ENCODE assay signal across 8 mouse cellular contexts in the genomic region with DNA sequence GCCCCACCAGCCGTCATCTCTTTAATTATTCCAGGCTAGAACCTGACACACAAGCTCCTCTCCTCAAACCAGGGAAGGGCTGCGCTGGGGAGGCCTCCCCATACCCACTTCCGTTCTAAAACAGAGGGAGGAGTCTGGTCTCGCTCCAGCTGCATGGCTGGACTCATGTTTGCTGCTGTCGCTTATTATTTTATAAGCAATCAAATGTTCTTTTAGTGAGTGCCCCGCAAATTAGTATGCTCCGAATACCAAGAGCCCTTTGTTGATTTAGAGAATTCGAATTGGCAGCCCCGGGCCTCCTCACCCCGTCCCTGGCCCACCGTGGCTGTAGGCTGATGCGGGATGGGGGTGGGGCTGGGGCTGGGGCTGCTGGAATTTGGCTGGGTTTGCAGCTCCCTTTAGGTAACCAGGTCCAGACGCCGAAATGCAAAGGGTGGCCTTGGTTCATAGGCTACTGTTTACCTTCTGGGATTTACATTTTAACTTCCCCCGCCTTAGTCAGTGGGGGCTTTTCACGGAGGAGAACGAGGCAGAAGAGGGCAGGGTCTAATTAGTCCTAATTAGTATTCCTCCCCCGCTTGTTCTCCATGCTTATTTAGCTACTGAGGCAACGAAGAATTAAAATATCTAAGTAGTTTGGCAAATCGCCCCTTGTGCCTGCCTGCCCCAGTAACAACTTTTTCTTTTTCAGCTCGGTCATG. TPM values are rescaled to one million over a fixed set of nuclear protein-coding genes. Genes with fewer than 3 reads are reported as not detected.
DNase-seq lines count a peak whose midpoint lies in the region; ATAC-seq lines count a peak whose summit lies in the region.

No protein-coding gene starts in this region.

- peak overlapping the region; percentile 13; the same call in 1 of the 2 replicates for H3K4me3 ChIP-seq in forebrain, embryonic 16.5 days (replicated peaks; ENCODE audit: low read length)
- H3K4me3 ChIP-seq in intestine, embryonic 16.5 days (ENCODE audit: low read length): peak overlapping the region; percentile 38

- peak; percentile 72 for ATAC-seq in forebrain, embryonic 16.5 days
- no peak for ATAC-seq in intestine, embryonic 16.5 days
- peak; percentile 53 for ATAC-seq in megakaryocyte progenitor cell, adult 5-6 weeks (replicated peaks; ENCODE audit: poor library complexity)

- H3K4me2 ChIP-seq in forebrain, embryonic 16.5 days (ENCODE audit: low read length): peak overlapping the region; percentile 43
- H3K4me2 ChIP-seq in intestine, embryonic 16.5 days (ENCODE audit: low read depth, low read length): peak overlapping the region; percentile 68

- no peak overlapping the region for H3K9ac ChIP-seq in forebrain, embryonic 16.5 days (replicated peaks; ENCODE audit: low read depth, low read length)
- H3K9ac ChIP-seq in intestine, embryonic 16.5 days (ENCODE audit: low read depth, low read length): peak overlapping the region; percentile 53

- H3K27ac ChIP-seq in forebrain, embryonic 16.5 days (ENCODE audit: low read length): peak overlapping the region; percentile 9; the same call in 1 of the 2 replicates
- peak overlapping the region; percentile 70 for H3K27ac ChIP-seq in intestine, embryonic 16.5 days (ENCODE audit: low read length)

- H3K4me1 ChIP-seq in forebrain, embryonic 16.5 days (replicated peaks; ENCODE audit: control insufficient read depth, insufficient read depth, low read length): peaks cover 32% of the 10 kb centered on the region
- H3K4me1 ChIP-seq in intestine, embryonic 16.5 days (ENCODE audit: control insufficient read depth, insufficient read depth, low read length): peaks cover 34% of the 10 kb centered on the region

- 2% methylated on average over 21 of the region's 21 CpGs for WGBS in forebrain, embryonic 16.5 days
- WGBS in intestine, embryonic 16.5 days: 6% methylated on average over 21 of the region's 21 CpGs

- DNase-seq in cerebellum, adult 9-10 months: peak; percentile 46
- DNase-seq in cerebellum, postnatal 4 days (ENCODE audit: low spot score in 2 of 2): no peak
- peak; percentile 68 for DNase-seq in R1 (ENCODE audit: low read depth, low spot score)
- peak; percentile 37 for DNase-seq in thymus, postnatal 25 days
- DNase-seq in layer of hippocampus, adult 11-12 months (ENCODE audit: low spot score): no peak

- H3K27me3 ChIP-seq in forebrain, embryonic 16.5 days (replicated peaks; ENCODE audit: control insufficient read depth, insufficient read depth, low read length): peaks cover 26% of the 10 kb centered on the region
- no peaks in the 10 kb centered on the region for H3K27me3 ChIP-seq in intestine, embryonic 16.5 days (replicated peaks; ENCODE audit: control insufficient read depth, insufficient read depth, low read length)

- H3K36me3 ChIP-seq in forebrain, embryonic 16.5 days (ENCODE audit: control insufficient read depth, insufficient read depth): no peaks in the 10 kb centered on the region
- no peaks in the 10 kb centered on the region for H3K36me3 ChIP-seq in intestine, embryonic 16.5 days (ENCODE audit: control insufficient read depth, insufficient read depth, low read length)

- no peaks in the 10 kb centered on the region for H3K9me3 ChIP-seq in forebrain, embryonic 16.5 days (ENCODE audit: control insufficient read depth, low read length)
- H3K9me3 ChIP-seq in intestine, embryonic 16.5 days (ENCODE audit: control insufficient read depth, low read length): no peaks in the 10 kb centered on the region

RNA-seq across cellular contexts. Expression of gene Itgb5, which starts 3.4 kb away (rescaled TPM):
- 7.7 and 10.5 TPM in 2 replicates for polyA plus RNA-seq in forebrain, embryonic 16.5 days (2015; fragmentation: Nextera tagmentation; extraction: Ambion mirVana)
- polyA plus RNA-seq in intestine, embryonic 16.5 days (2015; fragmentation: Nextera tagmentation; extraction: Ambion mirVana): 6.6 and 9.3 TPM in 2 replicates
- total RNA-seq in megakaryocyte progenitor cell, adult 5-6 weeks (2015): 4.4 and 8.1 TPM in 2 replicates
- 5.5 and 8.5 TPM in 2 replicates for total RNA-seq in megakaryocyte progenitor cell, adult 5-6 weeks (2017)

RNA-seq across cellular contexts. Expression of gene Muc13, which starts 39.0 kb away (rescaled TPM):
- polyA plus RNA-seq in forebrain, embryonic 16.5 days (2015; fragmentation: Nextera tagmentation; extraction: Ambion mirVana): 0.11 TPM in 1 of 2 replicates, not detected in the other
- 358 and 407 TPM in 2 replicates for polyA plus RNA-seq in intestine, embryonic 16.5 days (2015; fragmentation: Nextera tagmentation; extraction: Ambion mirVana)
- 52.3 and 76.8 TPM in 2 replicates for total RNA-seq in megakaryocyte progenitor cell, adult 5-6 weeks (2015)
- 41.4 and 61.6 TPM in 2 replicates for total RNA-seq in megakaryocyte progenitor cell, adult 5-6 weeks (2017)

Comparison
In these comparisons a context has a peak if more than half of its experiments do, and no peak if none do; other contexts are left out.
1. DNase-seq: peak in cerebellum, adult 9-10 months (single experiment), R1 (single experiment) and thymus, postnatal 25 days (single experiment); none in cerebellum, postnatal 4 days (0 of 2) and layer of hippocampus, adult 11-12 months (single experiment).
2. RNA of gene Muc13, which starts 39.0 kb away (polyA plus RNA-seq): 358 to 407 TPM in intestine, embryonic 16.5 days; 0.11 TPM in forebrain, embryonic 16.5 days; every median in the first group is over 100 times any median in the second.